Mouse (Mus musculus): ENCODE results near the gene Ddx50.
"Not testable (repeated sequence)": the region's sequence is repeated elsewhere in the genome, so short reads cannot be mapped to it uniquely, and the experiment has no call there.

Ddx50 gene

DNA sequence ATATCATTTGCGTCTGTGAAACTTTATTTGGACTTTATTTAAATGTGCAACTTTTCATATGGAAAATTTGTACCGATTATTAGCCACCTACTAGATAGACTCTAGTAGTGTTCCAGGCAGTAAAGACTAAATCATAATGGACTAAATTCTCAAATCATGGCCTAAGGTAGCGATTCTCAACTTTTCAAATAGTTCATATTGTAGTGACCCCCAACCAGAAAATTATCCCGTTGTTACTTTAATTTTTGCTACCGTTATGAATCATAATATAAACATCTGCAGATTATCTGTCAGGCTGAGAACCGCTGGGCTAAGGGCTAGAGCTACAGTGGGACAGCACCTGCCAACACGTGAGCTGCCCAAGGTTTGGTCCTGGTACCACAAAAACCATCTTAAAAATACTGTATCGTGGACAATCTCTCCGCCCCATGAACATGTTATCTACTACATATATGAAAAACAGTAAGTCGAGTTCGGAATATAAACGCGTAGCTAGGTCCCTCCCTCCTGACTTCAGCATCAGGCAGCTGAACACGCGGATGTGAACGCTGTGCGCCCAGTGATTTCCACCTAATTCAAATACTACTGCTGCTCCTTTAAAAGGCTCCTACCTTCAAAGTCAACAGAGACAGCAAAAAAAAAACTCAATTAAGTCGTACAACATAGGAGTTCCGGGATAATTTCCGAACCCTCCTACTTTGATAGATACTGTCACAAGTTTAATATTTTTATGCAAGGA lies 49.8 kb downstream of the Ddx50 start:
- DNase-seq = no peak

DNA sequence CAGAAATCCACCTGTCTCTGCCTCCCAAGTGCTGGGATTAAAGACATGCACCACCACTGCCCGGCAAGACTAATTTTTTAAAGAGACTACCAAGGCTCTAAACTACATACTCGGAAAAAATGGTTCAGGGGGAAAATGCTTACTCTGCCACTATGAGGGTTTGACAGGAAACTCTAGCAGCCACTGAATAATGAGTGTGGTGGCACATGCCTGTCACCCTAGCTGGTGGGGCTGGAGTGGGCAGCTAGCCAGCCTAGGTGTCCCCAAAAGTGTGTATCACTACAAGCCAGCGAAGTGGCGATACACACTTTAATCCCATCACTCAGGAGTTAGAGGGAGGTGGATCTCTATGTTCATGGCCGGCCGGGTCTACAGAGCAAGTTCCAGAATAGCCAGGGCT lies 51.0 kb downstream of the Ddx50 start:
- DNase-seq = no peak

DNA sequence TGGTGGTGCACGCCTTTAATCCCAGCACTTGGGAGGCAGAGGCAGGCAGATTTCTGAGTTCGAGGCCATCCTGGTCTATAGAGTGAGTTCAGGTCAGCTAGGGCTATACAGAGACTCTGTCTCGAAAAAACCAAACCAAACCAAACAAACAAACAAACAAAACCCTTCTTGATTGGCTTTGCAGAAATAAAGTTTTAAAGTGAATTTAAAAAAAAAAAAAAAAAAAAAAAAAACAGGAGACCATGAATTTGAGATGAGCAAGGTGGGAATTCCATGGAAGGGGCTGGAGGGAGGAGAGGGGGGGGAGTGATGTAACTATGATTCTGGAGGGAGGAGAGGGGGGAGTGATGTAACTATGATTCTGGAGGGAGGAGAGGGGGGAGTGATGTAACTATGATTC lies 51.7 kb downstream of the Ddx50 start:
- not testable (repeated sequence) for DNase-seq

DNA sequence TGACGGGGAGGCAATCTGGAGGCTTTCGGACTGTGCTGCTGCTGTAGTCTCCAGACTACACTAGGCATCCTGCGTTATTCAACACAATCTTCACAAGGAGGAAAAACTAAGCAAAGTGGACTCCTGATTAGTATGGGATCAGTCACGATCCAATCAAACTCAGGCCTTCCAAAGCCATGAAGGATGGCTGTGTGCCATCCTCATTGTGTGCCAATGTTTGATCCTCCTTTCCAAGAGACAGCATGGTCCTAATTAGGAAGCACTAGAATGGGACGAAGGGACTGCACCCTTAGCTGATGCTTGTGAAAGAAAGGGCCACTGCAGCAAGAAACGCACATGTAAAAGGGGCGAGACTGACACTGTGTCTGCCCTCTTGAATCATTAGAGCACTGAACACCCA lies 58.5 kb downstream of the Ddx50 start:
- DNase-seq = no peak

DNA sequence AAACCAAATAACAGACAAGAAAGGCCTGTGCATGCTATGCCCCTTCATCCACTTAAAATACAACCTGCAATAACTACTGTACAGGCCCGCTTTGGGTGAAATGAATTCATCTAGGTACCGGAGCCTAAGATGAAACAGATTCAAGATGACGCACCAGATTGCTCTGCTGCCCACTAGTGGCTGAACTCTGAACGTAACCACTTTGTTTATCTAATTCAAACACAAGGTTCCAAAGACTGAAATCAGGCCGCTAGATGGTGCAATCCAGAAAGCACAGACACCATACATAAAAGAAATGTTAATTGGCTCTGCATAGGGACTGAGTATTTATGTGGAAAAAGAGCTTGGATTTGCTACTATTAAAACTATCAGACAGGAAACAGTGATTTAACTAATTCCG lies 60.8 kb downstream of the Ddx50 start:
- peak; percentile 94 for DNase-seq

DNA sequence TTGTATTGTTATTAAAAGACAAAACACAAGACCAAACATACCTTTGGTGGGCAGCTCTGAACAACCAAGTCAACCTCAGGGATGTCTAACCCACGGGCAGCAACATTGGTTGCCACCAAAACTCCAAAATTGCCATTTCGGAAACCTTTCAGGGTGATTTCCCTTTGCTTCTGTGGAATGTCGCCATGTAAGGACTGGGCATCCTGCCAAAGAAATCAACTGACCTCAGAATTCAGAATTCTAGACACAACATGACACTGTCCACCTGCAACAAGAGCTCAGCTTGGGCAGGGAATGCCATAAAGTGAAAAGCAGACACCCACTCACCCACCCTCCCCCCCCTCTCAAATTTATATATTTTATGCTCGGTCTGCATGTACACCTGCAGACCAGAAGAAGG lies 62.4 kb downstream of the Ddx50 start:
- DNase-seq = no peak

DNA sequence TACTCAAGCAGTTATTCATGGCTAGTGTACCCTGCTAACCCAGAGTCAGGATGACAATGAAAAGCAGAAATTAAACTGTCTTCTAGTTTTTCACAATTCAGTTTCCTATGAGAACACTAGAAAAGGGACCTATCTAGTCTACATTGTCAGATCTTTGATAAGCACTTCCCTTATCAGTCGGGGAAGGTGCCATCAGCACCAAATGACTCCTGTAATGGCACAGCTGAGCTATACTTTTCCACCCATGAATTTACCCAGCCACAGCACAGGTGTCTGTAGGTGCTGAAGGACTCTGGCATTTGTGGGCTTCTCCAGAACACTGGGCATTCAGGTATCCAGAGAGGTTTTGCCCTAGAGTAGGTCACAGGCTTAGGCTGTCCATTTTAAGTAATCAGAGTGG lies 67.8 kb downstream of the Ddx50 start:
- no peak for DNase-seq

DNA sequence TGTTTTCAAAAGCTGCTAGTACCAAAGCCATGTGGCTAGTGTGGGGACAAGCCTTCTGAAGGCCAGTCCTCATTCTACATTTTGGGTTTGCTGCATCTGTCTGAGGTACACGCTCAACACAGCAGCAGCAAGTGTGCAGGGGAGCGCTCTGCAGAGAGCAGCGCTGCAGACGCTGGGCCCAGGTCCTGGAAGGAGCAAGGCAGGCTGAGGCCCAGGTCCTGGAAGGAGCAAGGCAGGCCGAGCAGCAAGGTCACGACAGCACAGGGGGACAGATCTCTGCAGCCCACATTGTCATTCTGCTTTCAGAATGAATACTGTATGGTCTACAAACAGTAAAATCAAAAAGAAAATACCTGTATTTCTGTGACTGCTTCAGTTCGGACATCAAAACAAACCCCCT lies 68.3 kb downstream of the Ddx50 start:
- no peak for DNase-seq

DNA sequence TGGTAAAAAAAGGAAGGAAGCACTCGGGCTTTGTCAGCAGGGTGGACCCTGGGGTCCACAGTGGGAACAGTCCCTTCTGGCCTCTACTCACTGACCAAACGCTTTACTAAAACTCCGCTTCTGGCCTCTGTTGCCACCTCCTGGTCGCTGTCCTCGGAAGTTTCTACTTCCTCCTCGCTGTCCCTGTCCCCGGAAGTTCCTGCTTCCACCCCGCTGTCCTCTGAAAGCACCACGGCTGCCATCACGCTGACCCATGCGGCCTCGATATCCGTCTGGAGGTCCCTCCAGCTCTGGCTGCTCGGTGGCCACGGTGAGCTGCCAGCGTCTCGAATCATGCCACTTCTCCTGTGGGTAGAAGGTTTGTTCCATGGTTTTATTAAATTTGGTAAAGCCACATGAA lies 68.8 kb downstream of the Ddx50 start:
- DNase-seq = no peak

DNA sequence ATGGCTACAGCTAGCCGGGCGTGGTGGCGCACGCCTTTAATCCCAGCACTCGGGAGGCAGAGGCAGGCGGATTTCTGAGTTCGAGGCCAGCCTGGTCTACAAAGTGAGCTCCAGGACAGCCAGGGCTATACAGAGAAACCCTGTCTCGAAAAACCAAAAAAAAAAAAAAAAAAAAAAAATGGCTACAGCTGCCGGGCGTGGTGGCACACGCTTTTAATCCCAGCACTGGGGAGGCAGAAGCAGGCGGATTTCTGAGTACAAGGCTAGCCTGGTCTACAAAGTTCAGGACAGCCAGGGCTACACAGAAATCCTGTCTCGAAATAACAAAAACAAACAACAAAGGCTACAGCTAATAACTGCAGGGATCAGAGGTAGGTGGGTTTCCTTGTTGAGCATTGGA lies 71.9 kb downstream of the Ddx50 start:
- not testable (repeated sequence) for DNase-seq

DNA sequence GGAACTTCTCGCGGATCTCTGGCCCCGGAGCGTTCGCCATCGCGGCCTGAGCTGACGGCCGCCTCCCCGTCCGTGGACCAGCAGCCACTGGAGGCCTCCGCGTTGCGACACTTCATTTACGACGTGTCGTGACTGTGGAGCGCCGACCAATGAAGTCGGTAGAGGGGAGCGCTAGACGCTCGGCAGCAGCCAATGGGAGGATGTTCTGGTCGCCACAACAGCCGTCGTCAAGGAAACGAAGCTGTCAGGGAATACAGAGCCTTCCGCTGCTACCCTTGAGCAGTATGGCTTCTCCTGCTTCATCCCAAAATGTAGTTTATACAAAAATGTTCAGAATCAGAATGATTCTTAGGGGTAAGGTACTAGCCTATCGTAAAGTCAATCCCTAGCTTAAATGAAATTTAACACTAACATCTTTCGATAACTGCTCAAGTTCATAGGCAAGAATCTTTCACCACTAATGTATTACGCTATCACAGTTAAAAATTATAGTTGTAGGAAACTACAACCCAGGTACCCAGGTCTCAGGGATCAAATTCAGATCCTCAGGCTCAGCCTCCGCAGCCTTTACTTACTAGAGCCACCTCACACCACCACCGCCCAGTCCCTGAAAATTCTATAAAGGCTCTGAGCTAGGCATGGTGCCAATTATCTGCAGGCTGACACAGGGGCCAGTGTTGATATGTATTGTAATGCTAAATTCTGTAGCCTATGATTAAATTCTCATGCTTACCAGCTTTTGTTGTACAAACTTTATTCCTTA lies 72.5 kb downstream of the Ddx50 start, which contains the start of gene Kif1bp:
TSS of gene Kif1bp (minus strand) at position 120 of the 763 bp plus-strand sequence.
- DNase-seq = peak; percentile 99

DNA sequence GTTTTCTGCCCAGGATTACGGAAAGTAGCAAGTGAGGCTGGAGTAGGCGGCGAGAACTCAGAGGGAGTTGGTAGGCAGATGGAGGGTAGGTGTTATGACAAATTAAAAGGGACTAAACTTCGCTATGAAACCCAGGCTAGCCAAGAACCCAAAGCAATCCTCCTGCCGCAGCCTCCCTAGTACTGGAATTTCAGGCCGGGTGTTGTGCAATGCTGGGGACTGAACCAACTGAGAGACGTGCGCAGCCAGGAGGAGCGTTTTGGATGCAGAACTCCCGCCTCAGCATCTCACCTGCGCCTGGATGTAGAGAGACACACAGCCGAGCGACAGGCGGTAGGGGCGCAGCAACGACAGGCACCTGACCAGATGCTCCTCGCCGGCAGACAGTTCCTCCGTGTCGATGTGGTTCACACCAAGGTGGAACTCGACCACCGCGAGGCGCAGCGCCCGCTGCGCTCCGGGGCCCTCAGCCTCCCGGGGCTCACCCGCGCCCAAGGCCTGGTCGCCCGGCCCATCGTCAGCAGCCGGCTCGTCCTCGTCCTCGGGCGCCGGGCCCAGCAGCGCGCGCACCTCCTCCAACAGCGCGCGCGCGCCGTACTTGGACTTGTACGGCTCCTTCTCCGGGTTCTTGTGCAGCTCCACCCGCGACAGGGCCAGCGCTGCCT lies 73.2 kb downstream of the Ddx50 start:
- DNase-seq = no peak

DNA sequence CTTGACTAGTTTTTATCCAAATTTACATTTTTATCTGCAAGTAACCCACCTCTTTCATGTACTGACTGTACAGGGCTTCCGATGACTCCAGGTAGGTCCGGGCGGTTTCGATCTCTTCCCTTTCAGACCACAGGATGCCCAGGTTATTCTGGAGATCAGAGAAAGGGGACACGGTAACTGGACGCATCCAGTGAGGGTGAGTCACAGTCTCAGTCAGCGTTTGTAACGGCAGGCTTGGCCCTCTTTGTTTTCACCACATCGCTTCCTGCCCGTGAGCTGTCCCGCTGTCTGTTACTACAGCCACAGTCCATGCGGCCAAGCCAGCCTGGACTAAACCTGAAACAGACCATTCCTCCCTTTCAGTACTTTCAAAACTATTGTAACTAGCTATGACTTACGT lies 76.0 kb downstream of the Ddx50 start:
- no peak for DNase-seq

DNA sequence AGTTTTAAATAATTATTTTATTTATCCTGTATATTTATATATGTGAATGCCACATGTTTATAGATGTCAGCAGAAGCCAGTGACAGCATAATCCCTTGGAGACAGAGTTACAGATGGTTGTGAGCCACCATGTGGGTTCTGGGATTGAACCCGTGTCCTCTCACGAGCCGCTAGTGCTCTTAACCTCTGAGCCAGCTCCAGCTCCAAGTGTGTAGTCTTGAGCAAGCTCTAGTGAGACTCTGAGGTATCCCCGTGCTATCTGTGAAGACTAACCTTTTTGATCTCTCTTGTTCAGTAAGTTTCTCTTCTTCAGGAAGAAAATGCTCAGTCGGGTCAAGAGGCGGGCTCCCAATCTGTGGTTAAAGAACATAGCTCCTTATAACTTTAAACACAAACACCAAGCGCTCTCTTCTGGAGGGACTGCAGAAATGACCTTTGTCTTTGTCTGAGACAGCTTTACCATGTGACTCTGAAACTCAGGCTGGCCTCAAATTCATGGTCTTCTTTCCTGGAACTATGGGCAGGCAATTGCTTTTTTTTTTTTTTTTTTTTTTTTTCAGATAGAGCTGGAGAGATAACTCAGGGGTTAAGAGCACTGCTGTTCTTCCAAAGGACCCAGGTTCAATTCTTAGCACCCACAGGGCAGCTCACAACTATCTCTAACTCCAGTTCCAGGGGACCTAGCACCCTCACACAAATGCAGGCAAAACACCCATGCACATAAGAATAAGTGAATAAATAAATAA lies 80.7 kb downstream of the Ddx50 start:
- no peak for DNase-seq

DNA sequence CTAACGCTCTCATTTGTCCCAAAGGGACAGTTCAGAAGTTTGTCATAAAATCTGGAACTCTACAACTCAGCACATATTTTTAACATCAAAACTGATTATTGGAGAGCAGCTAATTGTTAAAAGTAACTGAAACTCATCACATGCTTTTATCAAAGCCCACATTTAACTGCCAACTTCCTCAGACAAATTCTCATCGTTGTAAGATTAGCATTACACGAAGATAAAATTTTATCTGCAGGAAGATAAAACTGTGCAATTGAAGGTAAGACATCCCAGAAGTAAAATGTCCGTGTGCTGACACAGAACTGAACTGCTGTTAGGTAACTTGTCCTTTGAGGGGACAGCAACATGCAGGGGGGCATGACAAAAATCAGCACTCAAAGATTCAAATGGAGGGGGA lies 82.2 kb downstream of the Ddx50 start:
- no peak for DNase-seq
